Mouse (Mus musculus): Measurements from ENCODE around the gene Klf9. TPM values are rescaled to one million over a fixed set of nuclear protein-coding genes. Genes with fewer than 3 reads are reported as not detected.

Gene Klf9
- polyA plus RNA-seq, 1 experiment, result 9.8 TPM

GRCm38 (mm10) chr19:23125227-23126150 lies 15.5 kb upstream of the Klf9 start:
- H3K4me3 ChIP-seq (replicated peaks; ENCODE audit: control insufficient read depth, low read depth, low read length), result no peak overlapping the region
- no peaks in the 10 kb centered on the region; the same call in 1 of the 2 replicates for H3K4me1 ChIP-seq (ENCODE audit: control insufficient read depth, insufficient read depth, low read length)
- WGBS, result 32% methylated on average over 9 of the region's 9 CpGs
- H3K27ac ChIP-seq (ENCODE audit: control insufficient read depth, insufficient read depth, low read depth, low read length, poor library complexity), result no peak overlapping the region
- no peak for TF ChIP-seq CTCF (IDR thresholded peaks at IDR 0.05; ENCODE audit: control insufficient read depth, insufficient read depth, low read length)
- no peak for TF ChIP-seq POLR2A (IDR thresholded peaks at IDR 0.05; ENCODE audit: borderline replicate concordance, control insufficient read depth, low read depth, low read length)

- H3K4me1 ChIP-seq (ENCODE audit: control insufficient read depth, insufficient read depth, low read length), result no peaks in the 10 kb centered on the region; the same call in 1 of the 2 replicates
- no peak overlapping the region for H3K27ac ChIP-seq (ENCODE audit: control insufficient read depth, insufficient read depth, low read depth, low read length, poor library complexity)
- TF ChIP-seq POLR2A (IDR thresholded peaks at IDR 0.05; ENCODE audit: borderline replicate concordance, control insufficient read depth, low read depth, low read length), result no peak
- no peak for TF ChIP-seq CTCF (IDR thresholded peaks at IDR 0.05; ENCODE audit: control insufficient read depth, insufficient read depth, low read length)
- H3K4me3 ChIP-seq (replicated peaks; ENCODE audit: control insufficient read depth, low read depth, low read length), result no peak overlapping the region
- 74% methylated on average over 2 of the region's 2 CpGs for WGBS
Observed at GRCm38 (mm10) chr19:23129908-23130307, 11.1 kb upstream of the Klf9 start.

- no peak overlapping the region for H3K27ac ChIP-seq (ENCODE audit: control insufficient read depth, insufficient read depth, low read depth, low read length, poor library complexity)
- H3K4me1 ChIP-seq (ENCODE audit: control insufficient read depth, insufficient read depth, low read length), result no peaks in the 10 kb centered on the region; the same call in 1 of the 2 replicates
- H3K4me3 ChIP-seq (replicated peaks; ENCODE audit: control insufficient read depth, low read depth, low read length), result no peak overlapping the region
- TF ChIP-seq POLR2A (IDR thresholded peaks at IDR 0.05; ENCODE audit: borderline replicate concordance, control insufficient read depth, low read depth, low read length) (no peak), CTCF (IDR thresholded peaks at IDR 0.05; ENCODE audit: control insufficient read depth, insufficient read depth, low read length) (no peak)
- WGBS, result 64% methylated on average over 3 of the region's 3 CpGs
Observed at GRCm38 (mm10) chr19:23132106-23132635, 8.9 kb upstream of the Klf9 start.

- WGBS, result 83% methylated on average over 7 of the region's 7 CpGs
- no peaks in the 10 kb centered on the region; the same call in 1 of the 2 replicates for H3K4me1 ChIP-seq (ENCODE audit: control insufficient read depth, insufficient read depth, low read length)
- no peak overlapping the region for H3K4me3 ChIP-seq (replicated peaks; ENCODE audit: control insufficient read depth, low read depth, low read length)
- H3K27ac ChIP-seq (ENCODE audit: control insufficient read depth, insufficient read depth, low read depth, low read length, poor library complexity), result no peak overlapping the region
- TF ChIP-seq CTCF (IDR thresholded peaks at IDR 0.05; ENCODE audit: control insufficient read depth, insufficient read depth, low read length), result no peak
- TF ChIP-seq POLR2A (IDR thresholded peaks at IDR 0.05; ENCODE audit: borderline replicate concordance, control insufficient read depth, low read depth, low read length), result no peak
Observed at GRCm38 (mm10) chr19:23132720-23133426, 8.2 kb upstream of the Klf9 start.

- Histone ChIP-seq H3K4me1 (ENCODE audit: control insufficient read depth, insufficient read depth, low read length) (no peaks in the 10 kb centered on the region; the same call in 1 of the 2 replicates), H3K27ac (ENCODE audit: control insufficient read depth, insufficient read depth, low read depth, low read length, poor library complexity) (peak overlapping the region; percentile 79), H3K4me3 (replicated peaks; ENCODE audit: control insufficient read depth, low read depth, low read length) (no peak overlapping the region)
- 52% methylated on average over 9 of the region's 9 CpGs for WGBS
- no peak for TF ChIP-seq POLR2A (IDR thresholded peaks at IDR 0.05; ENCODE audit: borderline replicate concordance, control insufficient read depth, low read depth, low read length)
- no peak for TF ChIP-seq CTCF (IDR thresholded peaks at IDR 0.05; ENCODE audit: control insufficient read depth, insufficient read depth, low read length)
Observed at GRCm38 (mm10) chr19:23133427-23134094, 7.5 kb upstream of the Klf9 start.

- WGBS, result 2% methylated on average over 14 of the region's 14 CpGs
- TF ChIP-seq POLR2A (IDR thresholded peaks at IDR 0.05; ENCODE audit: borderline replicate concordance, control insufficient read depth, low read depth, low read length), result peak; percentile 54; the same call in 1 of the 2 replicates
- 0 out of 2 replicates have a peak, but pooled peaks have one; percentile 36 for TF ChIP-seq CTCF (IDR thresholded peaks at IDR 0.05; ENCODE audit: control insufficient read depth, insufficient read depth, low read length)
- Histone ChIP-seq H3K4me3 (replicated peaks; ENCODE audit: control insufficient read depth, low read depth, low read length) (peak overlapping the region; percentile 46), H3K27ac (ENCODE audit: control insufficient read depth, insufficient read depth, low read depth, low read length, poor library complexity) (peak overlapping the region; percentile 79), H3K4me1 (ENCODE audit: control insufficient read depth, insufficient read depth, low read length) (no peaks in the 10 kb centered on the region; the same call in 1 of the 2 replicates)
Observed at GRCm38 (mm10) chr19:23134095-23134440, 7.0 kb upstream of the Klf9 start.

GRCm38 (mm10) chr19:23134441-23135301 lies 6.4 kb upstream of the Klf9 start:
- TF ChIP-seq POLR2A (IDR thresholded peaks at IDR 0.05; ENCODE audit: borderline replicate concordance, control insufficient read depth, low read depth, low read length) (peak; percentile 69; the same call in 1 of the 2 replicates), CTCF (IDR thresholded peaks at IDR 0.05; ENCODE audit: control insufficient read depth, insufficient read depth, low read length) (no peak)
- Histone ChIP-seq H3K4me3 (replicated peaks; ENCODE audit: control insufficient read depth, low read depth, low read length) (peak overlapping the region; percentile 75), H3K27ac (ENCODE audit: control insufficient read depth, insufficient read depth, low read depth, low read length, poor library complexity) (peak overlapping the region; percentile 79), H3K4me1 (ENCODE audit: control insufficient read depth, insufficient read depth, low read length) (no peaks in the 10 kb centered on the region; the same call in 1 of the 2 replicates)
- WGBS, result 1% methylated on average over 46 of the region's 47 CpGs

All from bone marrow, adult 2 months (tissue).